Comparison of ENCODE assay signal across 12 mouse cellular contexts in genomic region chr5:127577419-127577818, GRCm38 (mm10). TPM values are rescaled to one million over a fixed set of nuclear protein-coding genes. Genes with fewer than 3 reads are reported as not detected.
DNase-seq lines count a peak whose midpoint lies in the region; ATAC-seq and TF ChIP-seq lines count a peak whose summit lies in the region.
"Had no signal": no experiment of that assay in that cellular context is flagged by ENCODE, and none has a peak within 500 bp of the region (broad histone marks: within the 10 kb centered on the region; RNA-seq: fewer than 3 reads in every experiment).

No protein-coding gene starts in this region.

- TF ChIP-seq POLR2A in heart, adult 2 months (IDR thresholded peaks at IDR 0.05; ENCODE audit: insufficient read depth, low read depth, low read length), result no peak

- 52% methylated on average over 8 of the region's 8 CpGs for WGBS in heart, adult 2 months

- no peaks in the 10 kb centered on the region for H3K27me3 ChIP-seq in heart, adult 2 months (ENCODE audit: control insufficient read depth, insufficient read depth, low read length)
- H3K27me3 ChIP-seq: embryonic facial prominence, embryonic 15.5 days; liver, embryonic 15.5 days had no signal

- no peak overlapping the region for H3K4me3 ChIP-seq in heart, adult 2 months
- H3K4me3 ChIP-seq: embryonic facial prominence, embryonic 15.5 days; heart, embryonic 10.5 days; liver, embryonic 15.5 days had no signal

- H3K4me1 ChIP-seq in heart, adult 2 months (ENCODE audit: control insufficient read depth, insufficient read depth, low read length), result no peaks in the 10 kb centered on the region
- H3K4me1 ChIP-seq: embryonic facial prominence, embryonic 15.5 days; liver, embryonic 15.5 days had no signal

- H3K27ac ChIP-seq in heart, adult 2 months, result no peak overlapping the region
- H3K27ac ChIP-seq: embryonic facial prominence, embryonic 15.5 days; heart, embryonic 10.5 days; liver, embryonic 15.5 days had no signal

- TF ChIP-seq CTCF in heart, adult 2 months (IDR thresholded peaks at IDR 0.05), result peak; percentile 42

- TF ChIP-seq EP300 in heart, adult 2 months (IDR thresholded peaks at IDR 0.05; ENCODE audit: insufficient read depth, low read depth, low read length), result no peak

- DNase-seq in heart, adult 2 months, result no peak
- DNase-seq in heart, adult 18-20 months, result no peak
- peak; percentile 30 for DNase-seq in retina, embryonic 14.5 days (ENCODE audit: low spot score)
- DNase-seq in retina, postnatal 1 day, result no peak
- peak; percentile 48 for DNase-seq in cerebellum, adult 8-10 months
- peak; percentile 17 for DNase-seq in mesoderm, embryonic 11.5 days (ENCODE audit: low read depth, low spot score)
- DNase-seq in urinary bladder, postnatal 10 days (ENCODE audit: low spot score), result no peak
- DNase-seq: kidney, postnatal 14 days had no signal

- intact Hi-C loops in heart, adult 2 months (cut with DNase I), result no loop called here

- H3K36me3 ChIP-seq in heart, adult 2 months (ENCODE audit: control insufficient read depth, insufficient read depth, low read length), result no peaks in the 10 kb centered on the region
- H3K36me3 ChIP-seq: embryonic facial prominence, embryonic 15.5 days; heart, embryonic 10.5 days; liver, embryonic 15.5 days had no signal

- no peak for ATAC-seq in megakaryocyte-erythroid progenitor cell, adult 5-6 weeks (replicated peaks; ENCODE audit: low FRiP score, low TSS enrichment, poor library complexity, severe bottlenecking)

- no peak overlapping the region for H3K9ac ChIP-seq in heart, adult 2 months (ENCODE audit: low read depth, low read length)
- H3K9ac ChIP-seq: embryonic facial prominence, embryonic 15.5 days; liver, embryonic 15.5 days had no signal

- H3K79me2 ChIP-seq in heart, adult 2 months (replicated peaks; ENCODE audit: control insufficient read depth, insufficient read depth, low read length), result no peaks in the 10 kb centered on the region

RNA-seq across cellular contexts. Expression of gene Glt1d1, which starts 54.6 kb away (rescaled TPM):
- not detected for total RNA-seq in heart, adult 2 months (2021)
- not detected in 2 replicates for polyA plus RNA-seq in heart, adult 2 months (2012; rRNA removed)
- total RNA-seq in heart, adult 18-20 months (2021), result not detected
- not detected in 2 replicates for total RNA-seq in megakaryocyte-erythroid progenitor cell, adult 5-6 weeks (2014; fragmentation: Nextera tagmentation)
- not detected in 2 replicates for total RNA-seq in megakaryocyte-erythroid progenitor cell, adult 5-6 weeks (2017)

RNA-seq across cellular contexts. Expression of gene Slc15a4, which starts 55.3 kb away (rescaled TPM):
- total RNA-seq in heart, adult 2 months (2021), result 10 to 100 TPM; 13.1 to 13.6 TPM
- 10.6 and 15.0 TPM in 2 replicates for polyA plus RNA-seq in heart, adult 2 months (2012; rRNA removed)
- total RNA-seq in heart, adult 18-20 months (2021), result 10 to 100 TPM; 16.5 to 17.4 TPM
- 18.2 and 26.6 TPM in 2 replicates for total RNA-seq in megakaryocyte-erythroid progenitor cell, adult 5-6 weeks (2014; fragmentation: Nextera tagmentation)
- 12.9 and 13.1 TPM in 2 replicates for total RNA-seq in megakaryocyte-erythroid progenitor cell, adult 5-6 weeks (2017)

Comparison
In these comparisons a context has a peak if more than half of its experiments do, and no peak if none do; other contexts are left out.
1. DNase-seq: peak in retina, embryonic 14.5 days (single experiment), cerebellum, adult 8-10 months (single experiment) and mesoderm, embryonic 11.5 days (single experiment); none in heart, adult 2 months (0 of 2), heart, adult 18-20 months (0 of 2), retina, postnatal 1 day (single experiment) and urinary bladder, postnatal 10 days (single experiment).